Mouse (Mus musculus) forebrain, embryonic 14.5 days (tissue): ENCODE results near the gene Ncam2. TPM values are rescaled to one million over a fixed set of nuclear protein-coding genes. Genes with fewer than 3 reads are reported as not detected.

ENCODE experiments used
- ATAC-seq: fragments of 200-750 bp; cut with Nextera tagmentation; 2 replicates; pipeline ENCODE4 v1.8.0; 2017; ENCODE audit warnings: mild to moderate bottlenecking, moderate library complexity
- DNase-seq: peaks from one replicate; pipeline ENCODE4 v3.0.0-alpha.2; 2015; ENCODE audit warnings: low spot score
- H3K27ac ChIP-seq: fragments of 300-500 bp; sonication (generic); 2 replicates; pipeline ENCODE4 v1.5.1; 2014; ENCODE audit warnings: low read depth, mild to moderate bottlenecking, control low read depth, low read length, moderate library complexity
- H3K27me3 ChIP-seq: fragments of 300-500 bp; sonication (generic); replicated peaks from 2 replicates; pipeline ENCODE4 v1.6.1; 2014; ENCODE audit warnings: low read length, control low read depth, mixed read lengths; ENCODE audit not compliant: control insufficient read depth, insufficient read depth
- H3K36me3 ChIP-seq: fragments of 300-500 bp; sonication (generic); 2 replicates; pipeline ENCODE4 v1.6.1; 2014; ENCODE audit warnings: low read length, control low read depth; ENCODE audit not compliant: control insufficient read depth, insufficient read depth
- H3K4me1 ChIP-seq: fragments of 300-500 bp; sonication (generic); 2 replicates; pipeline ENCODE4 v1.6.1; 2014; ENCODE audit warnings: antibody characterized with exemption, low read length, control low read depth; ENCODE audit not compliant: control insufficient read depth, insufficient read depth
- H3K4me2 ChIP-seq: fragments of 300-500 bp; sonication (generic); 2 replicates; pipeline ENCODE4 v1.6.1; 2014; ENCODE audit warnings: mild to moderate bottlenecking, control low read depth, low read length
- H3K4me3 ChIP-seq: fragments of 300-500 bp; sonication (generic); 2 replicates; pipeline ENCODE4 v1.5.1; 2014; ENCODE audit warnings: low read depth, low read length, control low read depth
- H3K9ac ChIP-seq: fragments of 300-500 bp; sonication (generic); 2 replicates; pipeline ENCODE4 v1.6.1; 2014; ENCODE audit warnings: mild to moderate bottlenecking, low read length, control low read depth, moderate library complexity
- H3K9me3 ChIP-seq: fragments of 300-500 bp; sonication (generic); replicated peaks from 2 replicates; pipeline ENCODE4 v1.6.1; 2016; ENCODE audit warnings: low read length, control low read depth, mixed read lengths; ENCODE audit not compliant: control insufficient read depth
- WGBS: fragments of 180-500 bp; shearing (Covaris S2); extraction: QIAGEN DNeasy Blood & Tissue Kit; methylation state at CpG from one replicate; pipeline ENCODE4 v1.1.7; 2014; 5-methylcytosine and 5-hydroxymethylcytosine counted together
- polyA plus RNA-seq: library from polyadenylated mRNA; unstranded; fragments of >200 nt; fragmentation: Nextera tagmentation; extraction: Ambion mirVana; gene quantifications from 2 replicates; pipeline ENCODE4 v1.2.1, GENCODE M21; 2014

The Ncam2 gene
- polyA plus RNA-seq, 1 experiment from 2014 or later: 5.0 TPM

GRCm38 (mm10) chr16:81651550-81651949 is 451.1 kb downstream of the Ncam2 start:
- WGBS: 0% methylated on average over 1 of the region's 1 CpGs
- Histone ChIP-seq H3K4me1 (no peaks in the 10 kb centered on the region), H3K4me2 (no peak overlapping the region), H3K27ac (no peak overlapping the region), H3K36me3 (no peaks in the 10 kb centered on the region), H3K4me3 (no peak overlapping the region), H3K27me3 (no peaks in the 10 kb centered on the region), H3K9me3 (no peaks in the 10 kb centered on the region), H3K9ac (no peak overlapping the region)
- DNase-seq (peak; percentile 63), ATAC-seq (peak; percentile 71)

GRCm38 (mm10) chr16:81656550-81656949 is 456.1 kb downstream of the Ncam2 start:
- no peak overlapping the region for H3K9ac ChIP-seq
- no peak overlapping the region for H3K4me3 ChIP-seq
- WGBS: 33% methylated on average over 2 of the region's 2 CpGs
- ATAC-seq: peak; percentile 69
- H3K9me3 ChIP-seq: no peaks in the 10 kb centered on the region
- H3K36me3 ChIP-seq: no peaks in the 10 kb centered on the region
- H3K4me2 ChIP-seq: no peak overlapping the region
- no peak overlapping the region for H3K27ac ChIP-seq
- H3K4me1 ChIP-seq: no peaks in the 10 kb centered on the region
- DNase-seq: peak; percentile 54
- H3K27me3 ChIP-seq: no peaks in the 10 kb centered on the region

GRCm38 (mm10) chr16:81673866-81674265 is 473.4 kb downstream of the Ncam2 start:
- no peak overlapping the region for H3K4me2 ChIP-seq
- no peak overlapping the region for H3K27ac ChIP-seq
- H3K4me1 ChIP-seq: no peaks in the 10 kb centered on the region
- 89% methylated on average over 1 of the region's 1 CpGs for WGBS
- DNase-seq: no peak
- H3K27me3 ChIP-seq: no peaks in the 10 kb centered on the region
- no peaks in the 10 kb centered on the region for H3K9me3 ChIP-seq
- no peak overlapping the region for H3K4me3 ChIP-seq
- H3K36me3 ChIP-seq: no peaks in the 10 kb centered on the region
- ATAC-seq: no peak
- H3K9ac ChIP-seq: no peak overlapping the region

GRCm38 (mm10) chr16:81675546-81675945 is 475.0 kb downstream of the Ncam2 start:
- H3K4me3 ChIP-seq: no peak overlapping the region
- H3K4me2 ChIP-seq: no peak overlapping the region
- no peaks in the 10 kb centered on the region for H3K27me3 ChIP-seq
- H3K9me3 ChIP-seq: no peaks in the 10 kb centered on the region
- ATAC-seq (no peak), DNase-seq (no peak)
- WGBS: 69% methylated on average over 1 of the region's 1 CpGs
- no peak overlapping the region for H3K27ac ChIP-seq
- H3K36me3 ChIP-seq: no peaks in the 10 kb centered on the region
- no peaks in the 10 kb centered on the region for H3K4me1 ChIP-seq
- no peak overlapping the region for H3K9ac ChIP-seq
